Mouse (Mus musculus) 416B (cell line): ENCODE measurements around the gene Hist1h1a.
"Not testable (repeated sequence)": the region's sequence is repeated elsewhere in the genome, so short reads cannot be mapped to it uniquely, and the experiment has no call there.

Source experiments
- DNase-seq: peaks from one replicate; pipeline ENCODE4 v3.0.0; 2011; ENCODE audit warnings: low read depth

Hist1h1a gene

GRCm38 (mm10) chr13:23760240-23760971 lies 3.1 kb upstream of the Hist1h1a start:
- peak; percentile 94 for DNase-seq

GRCm38 (mm10) chr13:23760972-23761864 lies 2.2 kb upstream of the Hist1h1a start, which contains the start of gene Hist1h4a:
Hist1h4a (minus strand) TSS chr13:23761230.
- peak; percentile 100 for DNase-seq

- peak; percentile 99 for DNase-seq
These were observed 1.3 kb upstream of the Hist1h1a start, which contains the start of gene Hist1h3a for GRCm38 (mm10) chr13:23761871-23762821. Hist1h3a (minus strand) TSS chr13:23762386.

GRCm38 (mm10) chr13:23763242-23763585 lies 252 bp upstream of the Hist1h1a start:
- DNase-seq = no peak

- DNase-seq = peak; percentile 72
These were observed 1.1 kb downstream of the Hist1h1a start for GRCm38 (mm10) chr13:23764324-23765171.

GRCm38 (mm10) chr13:23765172-23765513 lies 1.7 kb downstream of the Hist1h1a start:
- peak; percentile 49 for DNase-seq

GRCm38 (mm10) chr13:23766772-23767171 lies 3.3 kb downstream of the Hist1h1a start:
- DNase-seq = no peak

- DNase-seq = peak; percentile 41
These were observed 5.5 kb downstream of the Hist1h1a start for GRCm38 (mm10) chr13:23768834-23769397.

- DNase-seq = not testable (repeated sequence)
These were observed 6.1 kb downstream of the Hist1h1a start, which contains the start of gene Trim38 for GRCm38 (mm10) chr13:23769613-23770012. Trim38 (plus strand) TSS chr13:23769913.

GRCm38 (mm10) chr13:23772561-23773313 lies 9.3 kb downstream of the Hist1h1a start:
- no peak for DNase-seq

GRCm38 (mm10) chr13:23778339-23778738 lies 14.9 kb downstream of the Hist1h1a start:
- peak; percentile 74 for DNase-seq

GRCm38 (mm10) chr13:23779025-23779424 lies 15.6 kb downstream of the Hist1h1a start:
- DNase-seq = no peak

GRCm38 (mm10) chr13:23792520-23792919 lies 29.1 kb downstream of the Hist1h1a start:
- peak; percentile 85 for DNase-seq

- peak; percentile 97 for DNase-seq
These were observed 35.9 kb downstream of the Hist1h1a start for GRCm38 (mm10) chr13:23799405-23799804.

GRCm38 (mm10) chr13:23804532-23804931 lies 41.1 kb downstream of the Hist1h1a start:
- no peak for DNase-seq

GRCm38 (mm10) chr13:23806422-23807052 lies 43.1 kb downstream of the Hist1h1a start, which contains the start of gene Slc17a2:
Slc17a2 (plus strand) TSS chr13:23806993.
- DNase-seq = no peak
